Mouse (Mus musculus): ENCODE measurements around the gene Olfr876.
"Not testable (repeated sequence)": the region's sequence is repeated elsewhere in the genome, so short reads cannot be mapped to it uniquely, and the experiment has no call there.

The Olfr876 gene

GRCm38 (mm10) chr9:37802731-37803130 lies at the start of gene Olfr876:
TSS of gene Olfr876 (plus strand) at chr9:37803031.
- DNase-seq, result no peak

- DNase-seq, result no peak
Observed at GRCm38 (mm10) chr9:37761728-37762127, 41.1 kb upstream of the Olfr876 start.

DNA sequence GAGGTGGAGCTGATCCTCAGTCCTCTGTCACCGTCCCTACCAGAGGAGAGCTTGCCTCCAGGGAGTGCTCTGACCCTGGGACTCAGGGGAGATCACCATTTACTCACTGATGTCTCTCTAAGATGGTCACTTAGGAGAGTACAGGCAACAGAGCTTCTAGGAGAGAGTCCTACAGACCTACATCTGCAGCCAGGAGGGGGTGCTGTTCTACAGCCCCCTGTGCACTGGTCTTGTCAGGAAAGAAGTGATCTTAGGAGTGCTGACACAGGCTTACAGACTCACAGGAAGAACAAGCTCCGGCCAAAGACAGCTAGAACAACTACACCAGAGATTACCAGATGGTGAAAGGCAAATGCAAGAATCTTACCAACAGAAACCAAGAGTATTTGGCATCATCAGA lies 40.3 kb upstream of the Olfr876 start:
- DNase-seq, result no peak

GRCm38 (mm10) chr9:37770661-37771060 lies 32.2 kb upstream of the Olfr876 start:
- no peak for DNase-seq

DNA sequence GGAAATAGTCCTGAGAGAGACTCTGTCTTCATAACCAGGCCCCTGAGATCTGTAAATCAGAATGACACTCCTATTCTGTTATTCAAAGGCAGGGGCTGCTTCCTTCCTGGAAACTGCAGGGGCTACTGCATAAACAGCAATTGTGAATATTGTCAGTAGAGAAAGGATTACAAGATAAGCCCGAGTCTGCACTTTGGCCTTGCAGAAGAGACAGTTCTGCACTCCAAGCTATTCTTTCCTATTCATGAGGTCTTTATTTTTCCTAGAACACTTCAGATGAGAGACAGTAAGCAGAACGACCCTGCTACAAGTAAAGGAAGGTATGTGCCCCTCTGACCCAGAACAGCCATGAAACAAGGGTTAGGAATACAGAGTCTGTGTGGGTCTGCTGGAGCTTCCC lies 31.1 kb upstream of the Olfr876 start, which contains the start of gene Olfr875:
Olfr875 (plus strand) TSS at position 99 of the 400 bp plus-strand sequence.
- no peak for DNase-seq

DNA sequence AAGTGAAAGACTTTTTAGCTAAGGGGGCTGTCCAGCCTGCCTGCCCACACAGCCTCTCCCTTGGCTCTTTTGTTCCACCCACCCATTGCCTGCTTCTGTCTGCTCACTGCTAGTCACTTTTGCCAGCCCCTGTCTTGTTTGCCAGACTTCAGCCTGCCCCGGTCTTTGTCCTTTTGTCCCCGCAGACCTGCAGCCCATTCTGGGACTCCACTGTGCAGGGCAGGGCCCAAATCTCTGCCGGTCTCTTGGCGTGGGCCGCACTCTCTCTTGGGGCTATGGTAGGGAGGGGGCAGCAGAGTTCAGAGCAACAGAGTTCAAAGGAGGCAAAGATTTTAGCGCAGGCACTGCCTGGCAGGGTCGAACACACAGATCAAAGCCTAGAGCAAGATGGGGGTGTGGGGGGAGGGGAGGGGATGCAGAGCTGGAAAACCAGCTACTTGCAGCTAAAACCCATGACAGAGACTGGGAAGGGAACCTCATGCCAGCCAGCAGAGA lies 20.0 kb upstream of the Olfr876 start:
- peak; percentile 5 for DNase-seq

- not testable (repeated sequence) for DNase-seq
Observed at GRCm38 (mm10) chr9:37783394-37784387, 19.1 kb upstream of the Olfr876 start.

DNA sequence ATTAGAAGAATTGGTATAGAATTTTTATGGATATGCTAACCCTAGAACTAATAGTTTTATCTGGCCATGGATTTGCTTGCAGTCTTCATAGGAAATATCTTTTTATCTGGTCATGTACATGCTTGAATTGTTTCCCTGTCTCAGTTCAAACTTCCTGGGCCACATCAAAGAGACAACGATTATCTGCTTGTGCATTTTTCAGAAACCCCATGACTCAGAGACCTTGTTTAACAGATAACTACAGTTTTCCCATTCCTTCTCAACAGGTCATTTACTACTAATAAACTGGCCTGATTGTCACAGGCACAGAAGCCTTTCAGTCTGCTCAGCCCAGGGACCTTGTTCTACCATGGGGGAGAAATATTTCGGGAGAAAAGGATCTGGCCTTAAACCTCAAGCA lies 16.4 kb upstream of the Olfr876 start:
- no peak for DNase-seq

- DNase-seq, result peak; percentile 33
Observed at GRCm38 (mm10) chr9:37802055-37802454, 776 bp upstream of the Olfr876 start.

- no peak for DNase-seq
Observed at GRCm38 (mm10) chr9:37807235-37807634, 4.4 kb downstream of the Olfr876 start.

DNA sequence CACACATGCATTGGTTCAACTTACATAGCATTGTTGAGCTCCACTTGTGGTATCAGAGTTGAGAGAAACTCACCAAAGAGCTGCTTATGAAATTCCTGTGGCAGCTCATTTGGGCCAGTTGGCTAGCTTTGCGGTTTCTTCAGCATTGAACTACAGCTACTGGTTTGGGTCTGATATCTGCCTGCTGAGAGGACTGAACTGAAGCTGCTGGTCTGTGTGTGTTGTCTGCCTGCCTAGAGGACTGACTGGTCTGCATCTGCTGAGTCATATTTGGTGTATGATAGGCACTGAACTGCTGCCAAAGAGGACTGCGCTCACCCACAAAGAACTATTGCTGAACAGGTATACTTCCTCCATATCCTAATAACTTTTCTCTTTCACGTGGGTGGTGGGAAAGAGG lies 5.6 kb downstream of the Olfr876 start:
- DNase-seq, result no peak

- no peak for DNase-seq
Observed at GRCm38 (mm10) chr9:37808976-37809375, 6.1 kb downstream of the Olfr876 start.

- peak; percentile 62 for DNase-seq
Observed at GRCm38 (mm10) chr9:37814696-37815095, 11.9 kb downstream of the Olfr876 start.

DNA sequence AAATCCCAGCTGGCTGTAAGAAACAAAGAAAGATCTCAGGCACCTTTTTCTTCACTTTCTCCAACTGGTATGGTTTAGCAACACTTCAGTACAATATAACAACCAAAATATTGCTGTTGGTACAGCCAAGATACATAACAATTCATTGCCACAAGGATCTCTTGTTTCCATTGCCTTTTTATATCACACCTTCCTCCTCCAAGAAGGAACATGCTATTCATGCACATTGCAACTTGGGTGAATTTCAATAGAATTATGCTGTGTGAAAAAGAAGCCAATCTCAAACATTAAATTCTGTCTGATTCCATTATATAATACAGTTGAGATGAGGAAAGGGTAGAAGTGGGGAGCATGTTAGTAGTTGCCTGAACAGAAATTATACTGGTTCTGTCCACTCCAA lies 27.1 kb downstream of the Olfr876 start:
- DNase-seq, result no peak

DNA sequence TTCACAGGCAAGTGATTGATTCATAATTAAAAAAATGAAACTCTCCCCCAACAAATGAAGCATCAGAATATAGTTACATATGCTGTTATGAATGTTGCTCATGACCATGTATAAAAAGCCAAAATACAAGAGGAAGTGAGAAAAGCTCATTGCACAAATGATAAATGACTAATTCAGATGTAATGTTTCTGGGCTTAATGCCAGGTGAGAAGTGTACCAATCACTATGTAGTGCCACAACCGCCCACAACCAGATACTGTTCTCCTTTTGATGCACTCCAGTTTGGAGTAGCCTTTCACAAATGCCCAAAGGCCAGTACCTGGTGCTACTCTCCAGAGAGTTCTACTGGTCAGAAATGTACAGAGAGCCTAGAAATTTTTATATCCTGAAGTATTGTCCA lies 30.5 kb downstream of the Olfr876 start:
- DNase-seq, result peak; percentile 30

DNA sequence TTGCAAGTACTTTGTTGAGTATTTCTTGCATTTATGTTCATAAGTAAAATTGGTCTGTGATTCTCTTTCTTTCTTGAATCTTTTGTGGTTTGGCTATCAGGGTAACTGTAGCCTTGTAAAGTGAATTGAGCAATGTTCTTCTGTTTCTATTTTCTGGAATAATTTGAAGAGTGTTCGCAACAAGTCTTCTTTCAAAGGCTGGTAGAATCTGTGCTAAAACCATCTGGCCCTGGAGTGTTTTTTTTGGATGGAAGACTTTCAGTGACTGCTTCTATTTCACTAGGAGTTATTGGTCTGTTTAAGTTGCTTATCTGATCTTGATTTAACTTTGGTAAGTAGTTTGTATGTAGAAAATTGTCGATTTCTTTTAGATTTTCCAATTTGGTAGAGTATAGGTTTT lies 46.4 kb downstream of the Olfr876 start:
- DNase-seq, result no peak

DNA sequence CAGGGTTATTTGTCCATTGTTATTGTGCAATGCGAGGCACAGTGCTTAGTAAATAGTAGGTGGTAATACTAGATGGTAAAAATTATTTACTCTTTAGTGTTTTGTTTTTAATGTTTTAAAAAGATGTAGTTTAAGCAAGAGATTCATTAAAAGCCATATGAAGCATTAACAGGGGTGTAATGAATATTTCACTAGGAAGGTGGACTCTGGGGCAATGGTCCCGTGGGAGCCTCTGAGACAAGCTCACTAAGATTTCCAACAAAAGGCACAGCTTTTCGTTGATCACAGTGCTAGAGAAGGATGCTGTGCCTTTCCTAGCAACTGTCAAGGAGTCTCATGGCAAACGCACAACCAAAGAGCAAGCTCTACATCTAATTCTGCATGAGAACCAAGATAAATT lies 51.1 kb downstream of the Olfr876 start, which contains the start of gene Olfr877:
Olfr877 (plus strand) TSS at position 301 of the 400 bp plus-strand sequence.
- DNase-seq, result no peak

Measured in right cerebral cortex, adult 18-20 months (tissue).